In the genomic region with DNA sequence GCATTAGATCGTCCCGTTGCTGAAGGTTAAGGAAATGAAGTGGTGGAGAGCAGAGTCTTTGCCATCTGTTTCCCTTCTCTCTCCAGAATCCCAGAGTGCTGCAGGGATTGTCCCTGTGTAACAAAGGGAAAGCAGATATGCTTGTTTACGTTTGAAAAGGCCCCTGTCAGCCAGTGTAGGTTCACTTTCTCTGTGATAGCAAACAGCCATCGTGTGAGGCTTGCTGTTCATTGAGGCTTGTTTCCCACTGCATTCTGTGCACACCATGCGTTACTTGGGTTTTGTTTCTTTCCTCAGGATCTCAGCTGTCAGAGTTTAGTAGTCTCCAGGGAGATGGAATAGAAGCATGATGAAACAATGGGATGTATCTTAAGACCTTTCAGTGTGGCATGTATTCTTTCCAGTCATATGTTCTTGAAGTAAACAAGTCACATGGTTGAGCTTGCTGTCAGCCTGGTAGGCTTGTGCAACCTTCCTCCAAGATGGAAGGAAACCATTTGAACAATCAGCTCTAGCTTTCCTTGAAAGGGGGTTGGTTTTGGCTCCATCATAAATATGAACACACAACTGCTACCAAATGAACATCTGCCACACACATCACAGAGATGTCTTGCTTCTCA, we compare ENCODE assay signal across 12 mouse cellular contexts.
DNase-seq lines count a peak whose midpoint lies in the region; ATAC-seq and TF ChIP-seq lines count a peak whose summit lies in the region.
"Had no signal": no experiment of that assay in that cellular context is flagged by ENCODE, and none has a peak within 500 bp of the region (broad histone marks: within the 10 kb centered on the region; RNA-seq: fewer than 3 reads in every experiment).

No protein-coding gene starts in this region.

- intact Hi-C loops in left cerebral cortex, postnatal 4 days (cut with DNase I), result no loop called here
- intact Hi-C loops in left cerebral cortex, adult 2 months (cut with DNase I), result no loop called here

- 8% methylated on average over 5 of the region's 5 CpGs for WGBS in forebrain, embryonic 11.5 days
- WGBS in midbrain, embryonic 10.5 days, result 9% methylated on average over 5 of the region's 5 CpGs

- H3K27ac ChIP-seq in left cerebral cortex, adult 2 months, result no peak overlapping the region
- H3K27ac ChIP-seq in forebrain, embryonic 11.5 days (ENCODE audit: low read depth, low read length), result 0 out of 2 replicates have a peak overlapping the region, but pooled peaks have one; percentile 12
- H3K27ac ChIP-seq in midbrain, embryonic 10.5 days (replicated peaks), result peak overlapping the region; percentile 80

- H3K9ac ChIP-seq in forebrain, embryonic 11.5 days (ENCODE audit: low read length), result no peak overlapping the region

- ATAC-seq in forebrain, embryonic 11.5 days (replicated peaks; ENCODE audit: low FRiP score), result no peak

- H3K36me3 ChIP-seq in forebrain, embryonic 11.5 days (ENCODE audit: control insufficient read depth, insufficient read depth, low read length), result no peaks in the 10 kb centered on the region
- no peaks in the 10 kb centered on the region for H3K36me3 ChIP-seq in midbrain, embryonic 10.5 days

- no peak overlapping the region for H3K4me3 ChIP-seq in left cerebral cortex, adult 2 months
- H3K4me3 ChIP-seq in forebrain, embryonic 11.5 days (ENCODE audit: low read depth, low read length), result no peak overlapping the region
- H3K4me3 ChIP-seq in midbrain, embryonic 10.5 days, result no peak overlapping the region

- H3K4me1 ChIP-seq in forebrain, embryonic 11.5 days (replicated peaks; ENCODE audit: control insufficient read depth, insufficient read depth, low read length), result peaks cover 17% of the 10 kb centered on the region
- H3K4me1 ChIP-seq in midbrain, embryonic 10.5 days, result peaks cover 76% of the 10 kb centered on the region

- no peaks in the 10 kb centered on the region for H3K27me3 ChIP-seq in forebrain, embryonic 11.5 days (ENCODE audit: control insufficient read depth, insufficient read depth, low read length)
- H3K27me3 ChIP-seq in midbrain, embryonic 10.5 days (ENCODE audit: low read depth, poor library complexity, severe bottlenecking), result no peaks in the 10 kb centered on the region

- no peak overlapping the region for H3K4me2 ChIP-seq in forebrain, embryonic 11.5 days (ENCODE audit: low read depth, low read length, severe bottlenecking)

- DNase-seq in left cerebral cortex, postnatal 4 days, result peak; percentile 2
- DNase-seq in left cerebral cortex, adult 2 months (ENCODE audit: extremely low spot score in 1 of 2, low spot score in 2 of 2), result no peak
- peak; percentile 45 for DNase-seq in adipocyte (ENCODE audit: low spot score)
- no peak for DNase-seq in forebrain, embryonic 11.5 days (ENCODE audit: low spot score)
- peak; percentile 52 for DNase-seq in midbrain, embryonic 10.5 days (ENCODE audit: low spot score)
- no peak for DNase-seq in frontal cortex, postnatal 10 days (ENCODE audit: low spot score in 2 of 2)
- DNase-seq in spleen, adult 18-20 months, result no peak
- DNase-seq in layer of hippocampus, adult 9-11 months, result no peak
- DNase-seq: cerebellum, adult 2 months; kidney, postnatal 25 days; right cerebral cortex, postnatal 25 days; thymus, postnatal 14 days had no signal

- H3K9me3 ChIP-seq in forebrain, embryonic 11.5 days (ENCODE audit: control insufficient read depth, low read length), result no peaks in the 10 kb centered on the region
- H3K9me3 ChIP-seq in midbrain, embryonic 10.5 days (replicated peaks), result no peaks in the 10 kb centered on the region

- TF ChIP-seq CTCF in left cerebral cortex, adult 2 months (IDR thresholded peaks at IDR 0.05), result no peak

Comparison
In these comparisons a context has a peak if more than half of its experiments do, and no peak if none do; other contexts are left out.
1. DNase-seq: peak in left cerebral cortex, postnatal 4 days (single experiment), adipocyte (single experiment) and midbrain, embryonic 10.5 days (single experiment); none in left cerebral cortex, adult 2 months (0 of 2), forebrain, embryonic 11.5 days (single experiment), frontal cortex, postnatal 10 days (0 of 2), spleen, adult 18-20 months (0 of 2) and layer of hippocampus, adult 9-11 months (single experiment).